Mouse (Mus musculus): ENCODE data around the gene Zcchc4.

The Zcchc4 gene

GRCm38 (mm10) chr5:52871986-52872385 is 96.8 kb downstream of the Zcchc4 start:
- no peak for DNase-seq (ENCODE audit: low read depth, low spot score)
